Mouse (Mus musculus): ENCODE data around the gene Srgap1. TPM values are rescaled to one million over a fixed set of nuclear protein-coding genes. Genes with fewer than 3 reads are reported as not detected.
A peak's percentile ranks its signal among the peaks of the same experiment; 100 is the strongest.

Gene Srgap1
- total RNA-seq (2021), result 1 to 10 TPM; 4.3 to 7.7 TPM
- long read RNA-seq, experiment 1, full-length matches to known transcripts, result 3 of 4 reads
- long read RNA-seq, experiment 1, partial matches to known transcripts, result 0 of 4 reads
- long read RNA-seq, experiment 1, other reads (novel, unspliced or antisense), result 1 of 4 reads
- long read RNA-seq, experiment 2, full-length matches to known transcripts, result 2 of 3 reads
- long read RNA-seq, experiment 2, partial matches to known transcripts, result 0 of 3 reads
- long read RNA-seq, experiment 2, other reads (novel, unspliced or antisense), result 1 of 3 reads

DNA sequence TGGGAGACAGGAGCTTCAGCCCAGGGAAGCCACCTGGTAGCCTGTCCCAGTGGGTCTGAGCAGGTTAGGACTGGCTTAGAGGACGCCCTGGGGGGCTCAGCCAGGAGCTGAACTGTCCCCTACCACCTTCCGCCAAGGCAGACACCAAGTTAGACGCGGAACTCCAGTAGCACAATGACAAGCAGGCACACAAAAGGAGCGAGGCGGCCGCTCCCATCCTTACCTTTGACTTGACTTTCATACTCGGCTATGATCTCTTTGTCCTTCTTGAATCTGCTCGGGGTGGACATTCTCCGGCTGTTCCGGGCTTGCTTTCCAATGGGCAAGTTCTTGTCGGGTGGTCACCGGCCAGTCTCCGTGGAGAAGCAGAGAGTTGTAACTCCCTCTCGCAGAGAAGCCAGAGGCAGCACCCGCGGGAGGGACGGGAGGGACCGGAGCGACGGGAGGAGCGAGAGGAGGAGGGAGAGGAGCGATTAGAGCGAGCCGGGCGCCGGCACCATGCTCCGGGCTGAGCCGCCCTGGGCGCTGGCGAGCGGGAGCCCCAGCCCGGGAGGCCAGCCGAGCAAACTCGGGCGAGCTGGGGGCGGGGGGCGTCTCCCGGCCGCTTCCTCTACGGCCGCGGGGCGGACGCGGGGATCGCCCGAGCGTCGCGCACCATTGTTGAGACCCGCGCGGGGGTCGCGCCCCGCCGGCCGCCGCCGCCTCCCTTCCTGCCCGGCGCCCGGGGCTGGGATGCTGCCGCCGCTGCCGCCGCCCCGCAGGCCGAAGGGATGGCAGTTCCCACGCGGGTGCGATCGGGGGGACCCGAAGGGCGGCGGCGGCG lies at the start of gene Srgap1:
Gene Srgap1 (minus strand): TSS at position 412 of the 823 bp plus-strand sequence.
- peak; percentile 55 for DNase-seq

GRCm38 (mm10) chr10:122096462-122096979 lies 49.4 kb upstream of the Srgap1 start:
- no peak for DNase-seq

DNA sequence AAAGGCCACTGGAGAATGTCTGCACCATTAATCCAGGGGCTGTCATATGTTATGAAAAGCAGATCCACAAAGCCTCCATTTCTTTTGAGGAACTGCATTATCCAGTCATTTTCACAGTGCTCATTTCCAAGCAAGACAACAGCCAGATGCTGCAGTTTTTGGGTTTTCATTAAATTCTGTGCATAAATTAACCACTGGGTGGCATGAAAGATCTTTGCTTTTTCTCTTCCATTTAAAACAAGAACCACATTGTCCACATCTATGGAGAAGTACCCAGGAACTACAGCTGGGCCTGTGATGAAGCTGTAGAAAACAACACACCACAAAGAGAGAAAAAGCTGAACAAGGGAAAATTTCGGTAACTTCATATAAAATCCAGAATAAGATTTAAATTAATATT lies 43.4 kb upstream of the Srgap1 start:
- DNase-seq, result no peak

- DNase-seq, result no peak
Observed at GRCm38 (mm10) chr10:122081352-122081751, 34.2 kb upstream of the Srgap1 start.

GRCm38 (mm10) chr10:122069153-122069552 lies 22.0 kb upstream of the Srgap1 start:
- no peak for DNase-seq

DNA sequence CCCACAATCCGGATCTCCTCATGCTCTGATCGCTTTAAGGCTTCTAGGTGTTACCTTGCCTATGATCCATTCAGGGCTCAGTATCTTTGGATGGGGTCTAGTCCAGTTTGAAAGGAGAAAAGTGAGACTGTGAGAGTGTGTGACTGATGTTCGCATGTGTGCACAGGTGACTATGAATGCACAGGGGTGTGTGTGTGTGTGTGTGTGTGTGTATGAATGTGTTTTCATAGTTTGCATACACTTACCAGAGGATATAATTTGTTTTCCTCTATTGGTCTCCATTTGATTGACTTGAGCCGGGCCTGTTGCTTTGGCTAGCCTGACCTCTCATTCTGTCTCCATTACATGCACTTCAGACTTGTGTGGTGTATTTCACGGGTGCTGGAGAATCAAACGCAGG lies 8.7 kb upstream of the Srgap1 start:
- no peak for DNase-seq

GRCm38 (mm10) chr10:122054535-122054934 lies 7.4 kb upstream of the Srgap1 start:
- peak; percentile 60 for DNase-seq

GRCm38 (mm10) chr10:122051831-122052230 lies 4.7 kb upstream of the Srgap1 start:
- DNase-seq, result peak; percentile 89

DNA sequence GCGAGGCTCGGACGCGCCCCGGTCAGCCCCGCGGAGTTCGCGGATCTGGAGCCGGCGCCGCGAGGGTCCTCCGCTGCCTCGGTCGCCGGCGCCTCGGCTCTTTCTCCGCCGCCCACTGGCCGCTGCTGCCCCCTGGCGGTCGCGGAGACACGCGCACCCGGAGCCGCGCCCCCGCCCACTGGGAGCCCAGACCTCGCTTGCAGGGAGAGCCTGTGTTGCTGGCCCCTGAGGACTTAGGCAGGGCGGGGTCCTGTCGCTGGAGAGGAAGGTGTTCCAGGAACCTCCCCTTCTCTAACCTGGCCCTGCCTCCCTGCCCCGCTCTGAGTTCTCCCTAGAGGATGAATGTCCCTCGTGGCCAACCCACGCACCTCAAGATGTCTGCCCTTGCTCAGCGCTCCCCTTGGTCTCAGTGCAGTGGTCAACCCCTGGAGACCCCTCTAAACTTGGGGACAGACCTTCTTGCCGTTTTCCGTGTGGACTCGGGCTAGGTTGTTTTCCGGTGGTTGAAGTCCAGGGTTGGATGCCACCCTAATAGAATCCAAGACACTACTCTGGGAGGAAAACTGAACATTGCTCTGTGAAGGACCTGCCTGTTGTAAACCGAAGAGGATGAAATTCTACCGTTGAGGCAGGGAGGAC lies 731 bp upstream of the Srgap1 start:
- DNase-seq, result peak; percentile 93

GRCm38 (mm10) chr10:122046511-122046903 lies 608 bp downstream of the Srgap1 start:
- DNase-seq, result no peak

DNA sequence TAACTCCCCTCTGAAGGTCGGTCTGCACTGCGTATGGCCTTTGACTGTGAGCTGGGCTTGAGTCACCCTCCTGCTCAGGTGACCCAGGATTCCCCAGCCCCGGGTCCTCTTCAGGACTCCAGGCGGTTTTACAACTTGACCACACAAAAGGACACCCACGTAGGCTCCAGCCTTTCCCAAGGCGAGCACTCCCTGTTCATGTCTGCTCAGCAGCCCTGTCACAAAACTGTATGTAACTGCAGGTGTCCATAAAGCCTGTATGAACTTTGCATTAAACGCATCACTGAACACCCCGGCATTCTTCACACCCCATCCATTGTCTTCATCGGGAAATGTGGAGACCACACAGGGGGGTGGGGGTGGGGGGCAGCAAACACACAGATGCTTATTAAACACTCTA lies 1.2 kb downstream of the Srgap1 start:
- DNase-seq, result no peak

GRCm38 (mm10) chr10:122044926-122045325 lies 2.2 kb downstream of the Srgap1 start:
- DNase-seq, result no peak

DNA sequence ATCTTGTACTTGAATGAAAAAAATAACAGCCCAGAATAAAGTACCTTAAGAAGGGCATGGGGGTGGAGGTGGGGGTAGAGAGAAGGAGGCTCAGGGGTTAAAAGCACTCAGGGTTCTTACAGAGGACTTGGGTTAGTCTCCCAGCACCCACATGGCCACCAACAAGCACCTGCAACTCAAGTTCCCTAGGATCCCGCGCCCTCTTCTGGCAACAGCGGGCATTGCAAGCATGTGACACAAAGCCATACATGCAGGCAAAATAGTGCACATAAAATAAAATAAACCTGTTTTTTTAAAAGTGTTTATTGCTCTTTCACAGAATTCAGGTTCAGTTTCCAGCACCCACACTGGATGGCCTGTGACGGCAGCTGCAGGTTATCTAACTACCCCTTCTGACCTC lies 6.7 kb downstream of the Srgap1 start:
- no peak for DNase-seq

DNA sequence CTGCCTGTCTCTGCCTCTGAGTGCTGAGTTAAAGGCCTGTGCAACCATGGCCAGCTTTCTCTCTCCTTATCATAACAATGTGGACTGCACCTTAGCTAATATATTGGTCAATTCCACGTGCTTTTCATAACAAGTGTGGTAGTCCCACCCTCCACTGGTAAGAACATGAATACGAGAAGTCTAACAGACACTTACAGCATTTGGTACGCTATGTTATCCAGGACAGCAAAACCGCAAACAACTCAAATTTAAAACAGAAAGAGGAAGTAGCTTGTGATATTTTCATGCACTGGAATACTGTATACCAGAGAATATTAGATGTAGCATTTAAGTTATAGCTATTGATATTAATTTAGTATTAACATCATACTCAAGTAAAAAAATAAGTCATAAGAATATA lies 7.5 kb downstream of the Srgap1 start:
- no peak for DNase-seq

DNA sequence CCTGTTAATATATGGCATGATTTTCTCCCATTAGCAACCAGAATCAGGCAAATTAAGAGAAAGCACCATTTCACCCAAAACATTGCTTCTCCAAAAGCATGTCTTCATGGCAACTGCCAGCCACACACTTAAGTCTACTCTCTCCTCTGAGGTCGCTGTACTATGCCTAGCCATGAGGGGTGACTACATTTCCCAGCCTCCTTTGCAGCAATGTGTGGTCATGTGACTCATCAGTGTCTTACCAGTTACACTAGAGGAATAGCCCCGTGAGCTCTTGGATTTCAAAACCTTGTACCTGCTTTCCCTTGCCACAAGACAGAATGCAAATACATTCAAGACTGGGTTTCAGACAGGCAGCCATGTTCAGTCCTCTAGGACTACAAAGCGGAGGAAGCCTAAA lies 8.6 kb downstream of the Srgap1 start:
- DNase-seq, result no peak

- DNase-seq, result no peak
Observed at GRCm38 (mm10) chr10:122033271-122033670, 13.8 kb downstream of the Srgap1 start.

GRCm38 (mm10) chr10:122030420-122030819 lies 16.7 kb downstream of the Srgap1 start:
- no peak for DNase-seq

GRCm38 (mm10) chr10:122029738-122030137 lies 17.4 kb downstream of the Srgap1 start:
- no peak for DNase-seq

- no peak for DNase-seq
Observed at GRCm38 (mm10) chr10:122025198-122025597, 21.9 kb downstream of the Srgap1 start.

GRCm38 (mm10) chr10:122020906-122021305 lies 26.2 kb downstream of the Srgap1 start:
- no peak for DNase-seq

DNA sequence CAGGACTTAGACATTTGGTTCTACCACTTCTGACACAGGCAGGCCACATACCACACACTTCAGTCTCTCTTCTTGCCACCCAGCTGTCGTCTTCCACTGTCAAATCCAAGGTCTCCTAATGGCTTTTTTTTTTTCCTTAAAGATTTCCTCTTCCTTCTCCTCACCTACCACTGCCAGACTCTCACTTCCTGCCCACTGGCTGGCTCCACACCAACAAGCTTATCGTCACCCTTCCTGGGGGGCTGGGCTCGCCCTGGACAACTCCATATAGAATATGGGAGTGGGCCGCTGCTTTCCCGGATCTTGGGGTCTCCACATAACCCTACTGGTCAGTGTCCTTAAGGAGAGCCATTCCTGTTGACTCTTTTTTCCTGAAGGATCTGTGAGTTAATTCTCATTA lies 26.9 kb downstream of the Srgap1 start:
- DNase-seq, result no peak

DNA sequence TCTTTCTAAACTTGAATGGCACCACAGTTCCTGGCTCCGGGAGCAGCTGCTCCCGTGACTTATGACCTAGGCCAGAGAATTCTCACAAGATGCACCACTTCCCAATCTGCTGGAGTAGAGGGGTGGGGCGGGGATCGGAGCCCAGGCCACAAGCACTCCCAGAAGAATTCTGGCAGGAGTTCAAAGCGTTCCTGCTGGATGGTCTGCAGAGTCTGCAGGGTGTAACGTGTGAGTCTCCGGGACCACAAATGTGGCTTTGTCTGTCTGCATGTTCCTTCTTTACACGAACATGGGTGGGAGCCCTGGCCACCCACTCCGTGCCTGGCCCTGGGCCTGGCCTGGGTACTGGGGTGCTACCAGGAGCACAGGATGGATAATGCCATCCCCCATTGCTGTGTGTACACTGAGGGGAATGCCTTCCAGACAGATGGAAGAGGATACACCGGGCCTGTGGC lies 28.5 kb downstream of the Srgap1 start:
- DNase-seq, result peak; percentile 29

DNA sequence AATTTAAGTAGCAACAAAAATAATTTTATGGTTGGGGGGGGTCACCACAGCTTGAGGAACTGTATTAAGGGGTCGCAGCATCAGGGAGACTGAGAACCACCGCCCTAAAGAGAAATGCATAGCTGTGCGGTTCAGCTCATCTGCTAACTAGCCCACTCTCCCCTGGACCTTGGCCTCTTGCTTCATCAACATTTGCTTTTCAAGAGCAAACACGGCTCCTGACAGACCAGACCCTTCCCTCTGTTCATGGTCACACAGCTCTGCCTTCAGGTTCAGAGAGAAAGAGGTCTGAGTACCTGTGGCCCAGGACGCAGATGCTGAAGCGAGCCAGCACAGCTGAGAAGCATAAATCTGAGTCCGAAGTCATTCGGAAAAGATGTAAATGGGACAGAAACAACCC lies 29.4 kb downstream of the Srgap1 start:
- DNase-seq, result no peak
